Mouse (Mus musculus) limb, embryonic 10.5 days (tissue): ENCODE results near the gene Pogk. TPM values are rescaled to one million over a fixed set of nuclear protein-coding genes. Genes with fewer than 3 reads are reported as not detected.

Experiments
- DNase-seq: peaks from one replicate; pipeline ENCODE4 v3.0.0-alpha.2; 2017; ENCODE audit warnings: low spot score
- H3K27ac ChIP-seq: fragments of 300-500 bp; sonication (generic); 2 replicates; pipeline ENCODE4 v1.5.1; 2016; ENCODE audit warnings: mild to moderate bottlenecking
- H3K27me3 ChIP-seq: fragments of 300-500 bp; sonication (generic); 2 replicates; pipeline ENCODE4 v1.6.1; 2016; ENCODE audit warnings: low read depth, mild to moderate bottlenecking; ENCODE audit not compliant: poor library complexity, severe bottlenecking
- H3K36me3 ChIP-seq: fragments of 300-500 bp; sonication (generic); 2 replicates; pipeline ENCODE4 v1.6.1; 2016; ENCODE audit warnings: mild to moderate bottlenecking, moderate library complexity
- H3K4me1 ChIP-seq: fragments of 300-500 bp; sonication (generic); 2 replicates; pipeline ENCODE4 v1.6.1; 2016
- H3K4me3 ChIP-seq: fragments of 300-500 bp; sonication (generic); 2 replicates; pipeline ENCODE4 v1.5.1; 2016; ENCODE audit warnings: mild to moderate bottlenecking, moderate library complexity
- H3K9me3 ChIP-seq: fragments of 300-500 bp; sonication (generic); replicated peaks from 2 replicates; pipeline ENCODE4 v1.6.1; 2016; ENCODE audit warnings: mild to moderate bottlenecking
- WGBS: fragments of 180-500 bp; shearing (Covaris S2); methylation state at CpG from one replicate; pipeline ENCODE4 v1.1.7; 2016; 5-methylcytosine and 5-hydroxymethylcytosine counted together
- polyA plus RNA-seq: library from polyadenylated mRNA; unstranded; fragments of >200 nt; fragmentation: Nextera tagmentation; extraction: Ambion mirVana; gene quantifications from 2 replicates; pipeline ENCODE4 v1.2.1, GENCODE M21; 2016

Gene Pogk
- polyA plus RNA-seq, 1 experiment from 2014 or later: 24.6 TPM

- Histone ChIP-seq H3K27ac (no peak overlapping the region), H3K4me3 (no peak overlapping the region), H3K4me1 (peaks cover 9% of the 10 kb centered on the region), H3K27me3 (no peaks in the 10 kb centered on the region), H3K9me3 (no peaks in the 10 kb centered on the region), H3K36me3 (no peaks in the 10 kb centered on the region)
- no peak for DNase-seq
- WGBS: 91% methylated on average over 6 of the region's 6 CpGs
These were observed 70.6 kb downstream of the Pogk start for GRCm38 (mm10) chr1:166339110-166339509.

Other genes with a start within 250 kb of the Pogk start
- 0.11 TPM in 1 of 2 replicates, not detected in the other for gene Mael, start 171.1 kb downstream of the Pogk start, polyA plus RNA-seq
- gene Ildr2, start 155.7 kb downstream of the Pogk start, polyA plus RNA-seq: 0.63 and 0.77 TPM in 2 replicates
- gene Tada1, start 30.8 kb downstream of the Pogk start, polyA plus RNA-seq: 66.6 and 69.8 TPM in 2 replicates
- not detected in 2 replicates for gene Gm4846, start 87.7 kb upstream of the Pogk start, polyA plus RNA-seq
- not detected in 2 replicates for gene Gm4847, start 237.8 kb upstream of the Pogk start, polyA plus RNA-seq